Mouse (Mus musculus) midbrain, embryonic 16.5 days (tissue): Measurements from ENCODE around the gene Scn2a. TPM values are rescaled to one million over a fixed set of nuclear protein-coding genes. Genes with fewer than 3 reads are reported as not detected.
"Not testable (repeated sequence)": the region's sequence is repeated elsewhere in the genome, so short reads cannot be mapped to it uniquely, and the experiment has no call there.

Experiments
- ATAC-seq: fragments of 200-750 bp; cut with Nextera tagmentation; 2 replicates; pipeline ENCODE4 v1.8.0; 2017; ENCODE audit warnings: moderate TSS enrichment
- H3K27ac ChIP-seq: fragments of 300-500 bp; sonication (generic); 2 replicates; pipeline ENCODE4 v1.5.1; 2014; ENCODE audit warnings: mild to moderate bottlenecking, low read length, mixed read lengths
- H3K27me3 ChIP-seq: fragments of 300-500 bp; sonication (generic); 2 replicates; pipeline ENCODE4 v1.6.1; 2014; ENCODE audit warnings: low read depth, low read length, mixed read lengths; ENCODE audit not compliant: control insufficient read depth, insufficient read depth
- H3K36me3 ChIP-seq: fragments of 300-500 bp; sonication (generic); 2 replicates; pipeline ENCODE4 v1.6.1; 2014; ENCODE audit warnings: mild to moderate bottlenecking, low read length, moderate library complexity, mixed read lengths; ENCODE audit not compliant: control insufficient read depth, insufficient read depth
- H3K4me1 ChIP-seq: fragments of 300-500 bp; sonication (generic); 2 replicates; pipeline ENCODE4 v1.6.1; 2014; ENCODE audit warnings: mild to moderate bottlenecking, low read length, mixed read lengths; ENCODE audit not compliant: control insufficient read depth, insufficient read depth
- H3K4me2 ChIP-seq: fragments of 300-500 bp; sonication (generic); 2 replicates; pipeline ENCODE4 v1.6.1; 2014; ENCODE audit warnings: mild to moderate bottlenecking, low read length, mixed read lengths
- H3K4me3 ChIP-seq: fragments of 300-500 bp; sonication (generic); 2 replicates; pipeline ENCODE4 v1.5.1; 2014; ENCODE audit warnings: low read depth, mild to moderate bottlenecking, low read length, moderate library complexity, mixed read lengths
- H3K9ac ChIP-seq: fragments of 300-500 bp; sonication (generic); 2 replicates; pipeline ENCODE4 v1.6.1; 2014; ENCODE audit warnings: low read depth, low read length, mixed read lengths
- H3K9me3 ChIP-seq: fragments of 300-500 bp; sonication (generic); replicated peaks from 2 replicates; pipeline ENCODE4 v1.6.1; 2014; ENCODE audit warnings: mild to moderate bottlenecking, low read length, mixed read lengths; ENCODE audit not compliant: control insufficient read depth, poor library complexity, severe bottlenecking
- WGBS: fragments of 180-500 bp; shearing (Covaris S2); extraction: QIAGEN DNeasy Blood & Tissue Kit; methylation state at CpG from one replicate; pipeline ENCODE4 v1.1.7; 2014; 5-methylcytosine and 5-hydroxymethylcytosine counted together
- polyA plus RNA-seq: library from polyadenylated mRNA; unstranded; fragments of >200 nt; fragmentation: Nextera tagmentation; extraction: Ambion mirVana; gene quantifications from 2 replicates; pipeline ENCODE4 v1.2.1, GENCODE M21; 2015

Gene Scn2a
- polyA plus RNA-seq, 1 experiment from 2014 or later = 55.5 TPM

GRCm38 (mm10) chr2:65783392-65783791 is 162.8 kb downstream of the Scn2a start:
- WGBS = 89% methylated on average over 2 of the region's 2 CpGs
- H3K27ac ChIP-seq = no peak overlapping the region
- no peaks in the 10 kb centered on the region for H3K4me1 ChIP-seq
- H3K27me3 ChIP-seq = no peaks in the 10 kb centered on the region
- no peaks in the 10 kb centered on the region for H3K36me3 ChIP-seq
- no peak for ATAC-seq
- H3K9me3 ChIP-seq = 0 out of 2 replicates have a peak, but pooled peaks cover 2% of the 10 kb centered on the region
- no peak overlapping the region for H3K4me3 ChIP-seq
- no peak overlapping the region for H3K9ac ChIP-seq
- H3K4me2 ChIP-seq = no peak overlapping the region

DNA sequence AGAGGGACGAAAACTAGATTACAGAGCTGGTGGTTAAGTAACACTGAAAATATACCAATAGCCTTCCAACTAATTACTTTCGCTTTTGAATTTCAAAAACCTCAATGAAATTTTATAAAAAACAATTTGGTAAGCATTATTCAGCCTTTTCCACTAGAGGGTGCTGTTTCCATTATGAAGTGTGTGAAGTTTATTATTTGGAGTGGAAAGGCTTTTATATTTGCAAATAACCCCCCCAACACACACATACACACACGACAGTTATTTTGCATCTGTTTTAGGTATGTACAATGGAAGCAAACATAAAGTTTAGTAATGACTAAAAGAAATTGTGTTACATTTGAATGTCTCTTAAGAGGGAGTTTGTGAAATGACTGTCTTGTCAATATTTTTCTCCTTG is 171.9 kb downstream of the Scn2a start:
- Histone ChIP-seq H3K9ac (no peak overlapping the region), H3K4me3 (no peak overlapping the region), H3K4me2 (no peak overlapping the region), H3K27ac (no peak overlapping the region), H3K36me3 (no peaks in the 10 kb centered on the region), H3K4me1 (no peaks in the 10 kb centered on the region), H3K9me3 (peaks cover 6% of the 10 kb centered on the region; the same call in 1 of the 2 replicates), H3K27me3 (no peaks in the 10 kb centered on the region)
- no peak for ATAC-seq
- 23% methylated on average over 3 of the region's 3 CpGs for WGBS

GRCm38 (mm10) chr2:65793593-65793992 is 173.0 kb downstream of the Scn2a start:
- ATAC-seq = no peak
- Histone ChIP-seq H3K9ac (no peak overlapping the region), H3K36me3 (no peaks in the 10 kb centered on the region), H3K27ac (no peak overlapping the region), H3K9me3 (peaks cover 6% of the 10 kb centered on the region; the same call in 1 of the 2 replicates), H3K4me2 (no peak overlapping the region), H3K27me3 (no peaks in the 10 kb centered on the region), H3K4me3 (no peak overlapping the region), H3K4me1 (no peaks in the 10 kb centered on the region)
- 89% methylated on average over 2 of the region's 2 CpGs for WGBS

GRCm38 (mm10) chr2:65801054-65801709 is 180.6 kb downstream of the Scn2a start:
- no peaks in the 10 kb centered on the region for H3K9me3 ChIP-seq
- H3K4me1 ChIP-seq = no peaks in the 10 kb centered on the region
- no peak overlapping the region for H3K4me3 ChIP-seq
- H3K4me2 ChIP-seq = no peak overlapping the region
- no peak for ATAC-seq
- H3K27ac ChIP-seq = no peak overlapping the region
- 79% methylated on average over 1 of the region's 1 CpGs for WGBS
- no peaks in the 10 kb centered on the region for H3K27me3 ChIP-seq
- no peaks in the 10 kb centered on the region for H3K36me3 ChIP-seq
- no peak overlapping the region for H3K9ac ChIP-seq

DNA sequence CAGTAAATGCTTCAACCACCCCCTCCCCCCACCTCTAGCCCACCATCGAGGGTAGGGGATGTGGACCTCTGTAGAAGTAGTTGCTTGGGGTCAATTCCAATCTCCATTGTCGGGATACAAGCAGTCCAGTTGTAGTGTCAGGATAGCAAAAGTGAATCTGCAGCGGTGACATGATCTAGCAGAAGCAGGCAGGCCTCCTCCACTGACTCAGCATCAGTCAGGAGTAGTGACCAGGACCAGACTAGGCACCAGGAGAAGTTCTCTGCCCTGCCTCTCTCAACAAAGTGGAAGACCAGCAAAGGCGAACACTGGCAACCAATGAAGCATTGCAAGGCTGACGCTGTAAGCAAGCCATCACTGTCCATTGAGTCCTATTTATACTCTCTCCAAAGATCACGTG is 186.0 kb downstream of the Scn2a start:
- Histone ChIP-seq H3K27me3 (no peaks in the 10 kb centered on the region), H3K4me1 (no peaks in the 10 kb centered on the region), H3K4me3 (no peak overlapping the region), H3K9me3 (no peaks in the 10 kb centered on the region), H3K4me2 (no peak overlapping the region), H3K36me3 (no peaks in the 10 kb centered on the region), H3K27ac (no peak overlapping the region), H3K9ac (no peak overlapping the region)
- ATAC-seq = no peak
- WGBS = 88% methylated on average over 6 of the region's 6 CpGs

GRCm38 (mm10) chr2:65811203-65811602 is 190.6 kb downstream of the Scn2a start:
- not testable (repeated sequence) for H3K9me3 ChIP-seq, H3K27ac ChIP-seq, H3K4me1 ChIP-seq, ATAC-seq, H3K4me2 ChIP-seq, H3K27me3 ChIP-seq, H3K4me3 ChIP-seq, H3K36me3 ChIP-seq, H3K9ac ChIP-seq
- 88% methylated on average over 6 of the region's 6 CpGs for WGBS

Other genes with a start within 250 kb of the Scn2a start
- 70.7 and 78.2 TPM in 2 replicates for gene Scn3a, start 53.1 kb upstream of the Scn2a start, polyA plus RNA-seq
- 56.0 and 76.4 TPM in 2 replicates for gene Csrnp3, start 225.0 kb downstream of the Scn2a start, polyA plus RNA-seq